Mouse (Mus musculus) cerebral cortex, adult 2 months (tissue): Measurements from ENCODE around the gene Psat1.

Experiments
- WGBS: fragments of 180-500 bp; shearing (Covaris S2); methylation state at CpG from one replicate; pipeline ENCODE4 v1.1.7; 2018; 5-methylcytosine and 5-hydroxymethylcytosine counted together

Gene Psat1

GRCm38 (mm10) chr19:15947237-15947636, at the start of gene Psat1:
Psat1 (minus strand) TSS chr19:15947337.
- 84% methylated on average over 7 of the region's 7 CpGs for WGBS

GRCm38 (mm10) chr19:15990102-15990501, 43.0 kb upstream of the Psat1 start:
- 83% methylated on average over 1 of the region's 1 CpGs for WGBS

GRCm38 (mm10) chr19:15985172-15985713, 38.1 kb upstream of the Psat1 start:
- 24% methylated on average over 10 of the region's 10 CpGs for WGBS

- WGBS: under 1% methylated on average over 88 of the region's 88 CpGs
Observed at GRCm38 (mm10) chr19:15984449-15985171, 37.5 kb upstream of the Psat1 start, which contains the start of gene Cep78. Cep78 (minus strand) TSS chr19:15984989.

GRCm38 (mm10) chr19:15983739-15984344, 36.7 kb upstream of the Psat1 start:
- 37% methylated on average over 15 of the region's 15 CpGs for WGBS

- 54% methylated on average over 10 of the region's 10 CpGs for WGBS
Observed at GRCm38 (mm10) chr19:15982926-15983738, 36.0 kb upstream of the Psat1 start.

GRCm38 (mm10) chr19:15981861-15982260, 34.7 kb upstream of the Psat1 start:
- 32% methylated on average over 4 of the region's 4 CpGs for WGBS

GRCm38 (mm10) chr19:15973365-15973764, 26.2 kb upstream of the Psat1 start:
- WGBS: 89% methylated on average over 4 of the region's 4 CpGs

GRCm38 (mm10) chr19:15965082-15965481, 17.9 kb upstream of the Psat1 start:
- 36% methylated on average over 3 of the region's 3 CpGs for WGBS

GRCm38 (mm10) chr19:15964533-15964932, 17.4 kb upstream of the Psat1 start:
- 87% methylated on average over 7 of the region's 7 CpGs for WGBS

GRCm38 (mm10) chr19:15963011-15963695, 16.0 kb upstream of the Psat1 start:
- WGBS: 79% methylated on average over 17 of the region's 17 CpGs

- WGBS: 77% methylated on average over 13 of the region's 13 CpGs
Observed at GRCm38 (mm10) chr19:15962313-15962712, 15.2 kb upstream of the Psat1 start.

GRCm38 (mm10) chr19:15950225-15950624, 3.1 kb upstream of the Psat1 start:
- WGBS: 43% methylated on average over 3 of the region's 3 CpGs

- WGBS: 96% methylated on average over 1 of the region's 1 CpGs
Observed at GRCm38 (mm10) chr19:15948867-15949266, 1.7 kb upstream of the Psat1 start.

- 85% methylated on average over 7 of the region's 7 CpGs for WGBS
Observed at GRCm38 (mm10) chr19:15948426-15948825, 1.3 kb upstream of the Psat1 start.

GRCm38 (mm10) chr19:15946663-15947062, 474 bp downstream of the Psat1 start:
- 64% methylated on average over 10 of the region's 10 CpGs for WGBS

- WGBS: 81% methylated on average over 7 of the region's 7 CpGs
Observed at GRCm38 (mm10) chr19:15943117-15943423, 4.1 kb downstream of the Psat1 start.

- 71% methylated on average over 11 of the region's 11 CpGs for WGBS
Observed at GRCm38 (mm10) chr19:15942421-15943116, 4.6 kb downstream of the Psat1 start.

GRCm38 (mm10) chr19:15941399-15941798, 5.7 kb downstream of the Psat1 start:
- 88% methylated on average over 8 of the region's 8 CpGs for WGBS

- WGBS: 22% methylated on average over 4 of the region's 4 CpGs
Observed at GRCm38 (mm10) chr19:15925719-15926045, 21.5 kb downstream of the Psat1 start.
